Mouse (Mus musculus): Measurements from ENCODE around the gene Fam186a. TPM values are rescaled to one million over a fixed set of nuclear protein-coding genes. Genes with fewer than 3 reads are reported as not detected.
A peak's percentile ranks its signal among the peaks of the same experiment; 100 is the strongest.
"Not testable (repeated sequence)": the region's sequence is repeated elsewhere in the genome, so short reads cannot be mapped to it uniquely, and the experiment has no call there.

The Fam186a gene
- total RNA-seq (2021): not detected

GRCm38 (mm10) chr15:99966961-99967360, at the start of gene Fam186a:
Fam186a (minus strand) TSS chr15:99967061.
- no peak for DNase-seq
- intact Hi-C loops (cut with DNase I): no loop called here

- intact Hi-C loops (cut with DNase I): no loop called here
- DNase-seq: no peak
Observed at GRCm38 (mm10) chr15:100006180-100006579, 39.3 kb upstream of the Fam186a start.

GRCm38 (mm10) chr15:100004677-100005273, 37.9 kb upstream of the Fam186a start:
- intact Hi-C loops (cut with DNase I): no loop called here
- no peak for DNase-seq

GRCm38 (mm10) chr15:99999390-99999789, 32.5 kb upstream of the Fam186a start:
- DNase-seq: no peak
- intact Hi-C loops (cut with DNase I): no loop called here

GRCm38 (mm10) chr15:99997114-99997804, 30.4 kb upstream of the Fam186a start:
- DNase-seq: no peak
- intact Hi-C loops (cut with DNase I): no loop called here

- intact Hi-C loops (cut with DNase I): no loop called here
- no peak for DNase-seq
Observed at GRCm38 (mm10) chr15:99993100-99993499, 26.2 kb upstream of the Fam186a start.

- DNase-seq: no peak
- intact Hi-C loops (cut with DNase I): no loop called here
Observed at GRCm38 (mm10) chr15:99979715-99980114, 12.9 kb upstream of the Fam186a start.

- no peak for DNase-seq
- intact Hi-C loops (cut with DNase I): no loop called here
Observed at GRCm38 (mm10) chr15:99979266-99979665, 12.4 kb upstream of the Fam186a start.

- DNase-seq; intact Hi-C loops (cut with DNase I): not testable (repeated sequence)
Observed at GRCm38 (mm10) chr15:99976121-99976520, 9.3 kb upstream of the Fam186a start.

GRCm38 (mm10) chr15:99974476-99975220, 7.8 kb upstream of the Fam186a start:
- intact Hi-C loops (cut with DNase I): no loop called here
- DNase-seq: no peak

- intact Hi-C loops (cut with DNase I): no loop called here
- DNase-seq: peak; percentile 45 to 63
Observed at GRCm38 (mm10) chr15:99972989-99973911, 6.4 kb upstream of the Fam186a start.

GRCm38 (mm10) chr15:99972361-99972988, 5.6 kb upstream of the Fam186a start:
- DNase-seq: peak; percentile 97 to 98
- intact Hi-C loops (cut with DNase I): no loop called here

GRCm38 (mm10) chr15:99970606-99971005, 3.7 kb upstream of the Fam186a start:
- DNase-seq: peak; percentile 27 to 34
- intact Hi-C loops (cut with DNase I): no loop called here

- intact Hi-C loops (cut with DNase I); DNase-seq: not testable (repeated sequence)
Observed at GRCm38 (mm10) chr15:99969765-99970164, 2.9 kb upstream of the Fam186a start, which contains the start of gene Larp4. Larp4 (plus strand) TSS chr15:99970065.

- intact Hi-C loops (cut with DNase I): loop anchor here (2.0 kb wide), 1 partner anchor 30 kb away; no protein-coding TSS in a partner anchor
- no peak for DNase-seq
Observed at GRCm38 (mm10) chr15:99965103-99965775, 1.6 kb downstream of the Fam186a start.

- intact Hi-C loops (cut with DNase I): no loop called here
- DNase-seq: no peak
Observed at GRCm38 (mm10) chr15:99955324-99955723, 11.5 kb downstream of the Fam186a start.

GRCm38 (mm10) chr15:99940970-99941630, 25.8 kb downstream of the Fam186a start:
- DNase-seq: no peak
- intact Hi-C loops (cut with DNase I): no loop called here

- intact Hi-C loops (cut with DNase I): no loop called here
Observed at GRCm38 (mm10) chr15:99940426-99940825, 26.4 kb downstream of the Fam186a start.

GRCm38 (mm10) chr15:99937841-99938240, 29.0 kb downstream of the Fam186a start:
- intact Hi-C loops (cut with DNase I): no loop called here

More at GRCm38 (mm10) chr15:99940426-99940825, 26.4 kb downstream of the Fam186a start:
- DNase-seq: no peak

More at GRCm38 (mm10) chr15:99937841-99938240, 29.0 kb downstream of the Fam186a start:
- DNase-seq: no peak
